Mouse (Mus musculus) ES-CJ7 (cell line): Measurements from ENCODE around the gene Traf1.

ENCODE experiments used
- DNase-seq: peaks from one replicate; pipeline ENCODE4 v3.0.0; 2011; ENCODE audit warnings: low read depth, low spot score

The Traf1 gene

GRCm38 (mm10) chr2:34961481-34962036 lies at the start of gene Traf1:
Traf1 (minus strand) TSS chr2:34961772.
- DNase-seq = no peak

- DNase-seq = peak; percentile 72
These were observed 37.4 kb upstream of the Traf1 start for GRCm38 (mm10) chr2:34998956-34999355.

DNA sequence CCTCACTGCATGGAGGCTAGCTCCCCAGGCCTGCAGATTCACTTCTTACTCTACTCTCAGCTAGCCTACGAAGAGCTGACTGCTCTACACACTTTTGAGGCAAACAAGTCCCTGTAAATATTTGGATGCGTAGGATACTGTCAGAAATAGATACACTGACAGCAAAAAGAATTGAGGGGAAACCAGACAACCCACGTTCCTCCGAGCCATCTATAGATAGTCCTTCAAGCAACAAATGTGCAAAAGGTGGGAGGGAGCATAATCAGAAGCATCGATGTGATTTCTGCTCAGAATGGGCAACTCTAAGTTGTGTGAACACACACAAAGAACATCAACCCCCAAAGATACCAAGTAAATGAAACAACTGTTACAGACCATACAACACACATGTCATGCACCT lies 34.9 kb upstream of the Traf1 start:
- no peak for DNase-seq

DNA sequence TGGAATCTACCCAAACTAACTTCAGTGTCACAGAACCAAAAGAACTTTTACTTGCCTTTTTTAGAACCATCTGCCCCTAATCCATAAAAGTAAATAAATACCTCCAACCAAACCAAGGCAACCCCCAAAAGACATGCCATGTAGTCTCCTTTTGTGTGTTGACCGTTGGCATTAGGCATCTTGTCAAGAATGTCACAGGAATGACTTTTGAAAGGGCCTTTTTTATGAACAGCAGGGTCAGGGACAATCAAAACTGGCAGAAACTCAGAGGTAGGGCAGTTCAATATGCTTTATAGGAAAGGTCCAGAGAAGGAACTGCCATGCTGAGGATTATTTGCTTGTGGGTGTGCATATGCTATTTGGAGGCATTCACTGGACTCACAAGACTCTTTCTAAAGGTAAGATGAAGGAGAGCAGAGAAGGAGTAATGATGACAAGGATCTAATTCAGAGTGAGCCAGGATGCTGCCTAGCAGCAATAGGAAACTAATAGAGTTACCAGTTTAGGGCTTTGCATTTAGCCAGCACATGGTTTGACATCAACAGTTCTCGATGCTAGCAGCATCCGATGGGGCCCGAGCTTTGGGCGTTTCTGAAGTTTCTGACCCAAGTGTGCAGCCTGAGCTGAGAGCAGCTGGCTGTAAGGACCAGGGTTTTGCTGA lies 32.3 kb upstream of the Traf1 start:
- DNase-seq = no peak

DNA sequence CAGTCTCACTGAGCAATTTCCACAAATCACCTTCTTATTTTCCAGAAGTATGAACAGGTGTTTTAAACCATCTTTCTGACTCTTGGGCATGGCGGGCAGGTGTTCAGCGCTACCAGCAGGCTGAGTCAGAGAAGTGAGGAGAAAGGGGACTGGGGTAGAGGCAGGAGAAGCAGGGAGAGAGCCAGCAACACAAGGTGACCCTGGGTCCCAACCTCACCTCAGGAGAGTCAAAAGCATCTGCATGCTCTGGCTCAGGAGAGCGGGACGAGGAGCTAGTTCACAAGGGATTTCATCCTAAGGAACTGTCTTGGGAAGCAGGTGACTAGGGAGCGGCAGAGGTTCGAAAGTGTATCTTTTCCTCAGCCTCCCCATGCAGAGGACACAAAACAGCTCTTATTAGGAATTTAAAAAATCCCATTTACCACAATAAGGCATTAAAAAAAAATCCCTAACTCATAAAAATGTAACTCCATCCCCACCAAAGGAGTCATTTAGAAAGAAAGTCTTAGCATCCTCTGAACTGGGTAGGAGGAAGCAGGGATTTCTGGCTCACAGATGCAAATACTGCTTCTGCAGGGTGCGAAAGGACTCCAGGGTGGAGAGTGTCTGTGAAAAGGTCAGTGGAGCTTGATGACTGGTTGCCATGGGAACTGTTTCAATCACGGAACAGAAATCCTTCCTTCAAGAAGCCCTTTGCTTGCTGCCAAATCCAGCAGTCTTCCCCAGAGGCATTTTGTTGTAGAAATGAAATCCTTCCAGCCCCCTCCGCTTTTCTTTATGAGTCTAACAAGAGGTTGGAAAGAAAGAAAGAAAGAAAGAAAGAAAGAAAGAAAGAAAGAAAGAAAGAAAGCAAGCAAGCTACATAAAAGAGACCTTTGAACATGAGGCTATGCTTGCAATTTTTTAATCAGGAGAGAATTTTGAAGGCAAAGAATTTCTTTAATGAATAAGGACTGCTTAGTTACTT lies 31.4 kb upstream of the Traf1 start:
- DNase-seq = peak; percentile 79

DNA sequence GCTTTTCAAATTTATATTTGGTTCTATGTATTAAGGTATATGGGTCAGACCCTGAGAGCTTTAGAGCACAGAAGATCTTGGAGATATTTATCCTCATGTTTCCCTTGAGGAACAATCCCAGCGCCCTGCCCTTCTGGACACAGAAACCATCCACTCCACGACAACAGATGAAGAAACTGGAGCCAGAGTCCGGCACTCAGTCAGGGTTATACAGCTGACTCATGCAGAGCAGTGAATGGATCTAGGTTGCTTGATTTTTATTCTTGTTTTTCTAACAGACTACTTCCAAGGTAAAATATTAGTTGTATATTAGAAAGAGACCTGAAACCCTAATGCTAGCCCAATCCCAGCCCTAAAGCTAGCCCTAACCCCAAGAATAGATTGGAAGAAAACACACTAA lies 30.4 kb upstream of the Traf1 start:
- DNase-seq = no peak

- no peak for DNase-seq
These were observed 28.2 kb upstream of the Traf1 start for GRCm38 (mm10) chr2:34989749-34990148.

DNA sequence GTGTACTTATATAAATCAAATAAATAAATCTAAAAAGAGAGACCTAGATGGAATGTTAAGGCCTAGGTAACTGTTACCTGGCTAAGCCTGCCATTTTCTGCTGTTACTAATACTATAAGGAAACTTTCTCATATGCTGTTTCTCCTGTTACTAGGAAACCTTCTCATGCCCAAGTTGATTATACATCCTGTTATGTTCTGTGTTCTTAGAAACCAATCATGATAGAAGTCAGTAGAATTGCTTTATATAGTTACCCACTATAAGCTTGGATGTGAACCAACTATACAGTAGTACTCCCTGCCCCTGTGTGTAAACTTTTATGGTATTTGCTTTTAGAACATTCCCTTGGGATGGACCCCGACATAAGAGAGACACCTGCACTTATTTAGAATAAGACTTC lies 26.0 kb upstream of the Traf1 start:
- no peak for DNase-seq

DNA sequence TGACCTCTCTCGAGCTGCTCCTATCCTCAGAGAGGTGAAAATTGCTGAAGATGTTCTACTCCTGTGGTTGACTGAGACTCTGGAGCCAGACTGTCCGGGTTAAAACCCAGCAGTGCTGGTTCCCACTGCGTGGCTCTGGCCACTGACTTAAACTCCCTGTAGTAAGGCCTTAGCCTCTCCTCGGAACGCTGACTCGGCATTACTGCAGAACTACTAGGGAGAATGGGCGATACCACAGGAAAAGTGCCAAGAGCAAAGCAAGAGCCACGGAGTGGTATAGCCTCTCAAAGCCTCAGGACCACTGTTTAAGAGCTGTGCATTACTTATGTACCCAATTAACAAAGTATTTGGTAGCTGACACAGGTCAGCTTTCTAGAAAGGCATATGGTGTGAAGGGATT lies 23.3 kb upstream of the Traf1 start:
- no peak for DNase-seq

GRCm38 (mm10) chr2:34982906-34983698 lies 21.5 kb upstream of the Traf1 start:
- no peak for DNase-seq

DNA sequence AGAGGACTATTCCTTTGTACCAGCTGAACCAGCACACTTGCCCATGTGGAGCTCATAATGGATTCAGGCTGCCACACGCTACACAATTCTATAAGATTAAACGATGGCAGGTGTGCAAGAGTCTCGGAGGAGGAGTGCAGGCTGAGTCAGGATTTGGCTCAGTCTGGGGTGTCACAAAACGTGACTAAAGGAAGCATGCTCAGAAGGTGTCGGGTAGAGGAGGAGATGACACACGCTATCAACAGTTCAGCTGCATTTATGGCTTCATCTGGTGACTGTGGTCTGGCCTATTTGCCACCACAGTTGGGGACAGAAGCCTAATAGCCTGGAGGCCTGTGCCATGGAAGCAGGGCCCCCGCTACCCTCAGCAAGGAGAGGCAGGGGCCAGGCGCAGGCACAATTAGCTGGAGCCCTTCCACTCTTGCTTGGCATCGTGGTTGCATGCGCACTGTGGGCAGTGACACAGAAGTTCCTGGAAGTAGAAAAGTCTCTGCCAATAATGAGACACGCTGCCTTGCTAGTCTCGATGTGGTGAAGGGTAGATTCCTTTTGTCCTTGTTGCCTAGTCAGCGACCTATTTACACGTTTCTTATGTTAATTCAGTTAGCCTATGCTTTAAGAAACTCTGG lies 20.6 kb upstream of the Traf1 start:
- DNase-seq = peak; percentile 24

DNA sequence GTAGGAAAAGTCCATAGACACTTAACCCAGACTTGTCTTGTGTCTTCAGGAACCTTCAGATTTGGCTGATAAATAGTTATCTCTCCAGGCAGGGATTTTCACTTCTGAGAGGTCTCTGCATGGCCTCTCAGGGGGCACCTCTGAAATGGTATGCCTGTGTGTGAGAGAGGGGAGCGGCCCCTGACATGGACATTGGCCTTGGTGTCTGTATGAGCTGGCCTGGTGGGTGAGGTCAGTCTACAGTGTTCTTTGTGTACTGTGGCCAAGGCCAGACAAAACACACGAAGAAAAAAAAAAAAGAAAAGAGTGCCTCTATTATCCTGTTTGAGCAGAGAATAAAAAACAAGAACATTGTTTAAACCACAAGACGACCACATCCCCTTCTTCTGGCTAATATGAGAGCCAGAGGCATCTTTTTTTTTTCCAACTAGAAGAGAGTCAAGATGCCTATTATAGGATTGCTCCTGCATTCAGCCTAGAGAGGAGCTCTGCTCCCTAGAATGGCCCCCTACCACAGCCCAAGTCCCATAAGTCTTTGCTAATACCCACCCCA lies 18.0 kb upstream of the Traf1 start:
- no peak for DNase-seq

- no peak for DNase-seq
These were observed 16.7 kb upstream of the Traf1 start for GRCm38 (mm10) chr2:34978226-34978625.

DNA sequence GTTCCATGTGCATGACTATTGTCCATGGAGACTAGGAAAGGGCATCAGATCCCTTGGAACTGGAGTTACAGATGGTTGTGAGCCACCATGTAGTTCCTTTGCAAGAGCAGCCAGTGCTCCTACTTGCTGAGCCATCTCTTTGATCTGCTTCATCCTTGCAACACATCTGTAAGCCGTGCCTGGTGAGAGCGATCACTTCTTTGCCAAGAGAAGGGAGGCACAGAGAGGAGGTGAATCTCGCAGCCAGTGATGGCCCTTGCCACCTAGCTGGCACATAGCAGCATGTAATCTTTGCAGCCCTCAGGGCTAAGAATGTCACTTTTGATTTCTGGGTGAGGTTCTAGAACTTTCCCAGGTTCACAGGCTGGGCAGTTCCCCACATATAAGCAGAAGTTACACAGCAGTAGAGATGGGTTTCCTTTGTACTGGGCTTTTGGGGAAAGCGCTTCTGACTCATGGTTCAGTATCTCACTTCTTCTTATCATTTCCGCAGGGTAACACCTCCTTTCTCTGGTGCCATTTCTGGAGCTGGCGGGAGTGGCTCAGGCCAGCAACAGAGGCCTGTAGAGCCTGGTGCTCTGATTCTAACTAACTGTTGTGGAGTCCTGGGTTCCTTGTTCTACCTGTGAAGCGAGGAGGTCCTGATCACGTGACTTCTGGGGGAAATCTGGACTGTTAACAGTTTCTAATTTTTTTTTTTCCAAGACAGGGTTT lies 15.5 kb upstream of the Traf1 start:
- no peak for DNase-seq

DNA sequence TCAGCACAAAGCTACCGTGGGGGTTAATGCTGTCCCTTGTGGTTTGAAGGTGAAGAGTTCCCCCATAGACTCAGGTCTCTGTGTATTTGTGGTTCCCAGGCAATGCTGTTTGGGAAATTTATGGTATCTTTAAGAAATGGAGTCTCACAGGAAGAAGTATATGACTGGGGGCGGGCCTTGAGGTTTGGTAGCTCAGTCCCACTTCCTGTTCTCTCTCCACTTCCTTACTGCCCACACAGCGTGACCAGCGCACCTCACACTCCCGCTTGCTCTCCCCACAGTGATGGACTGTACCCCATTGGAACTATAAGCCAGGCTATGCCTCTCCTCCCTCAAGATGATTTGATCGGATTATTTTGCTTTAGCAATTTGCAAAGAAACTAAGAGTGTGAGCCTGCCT lies 14.9 kb upstream of the Traf1 start:
- DNase-seq = no peak

GRCm38 (mm10) chr2:34973087-34973486 lies 11.5 kb upstream of the Traf1 start:
- no peak for DNase-seq

DNA sequence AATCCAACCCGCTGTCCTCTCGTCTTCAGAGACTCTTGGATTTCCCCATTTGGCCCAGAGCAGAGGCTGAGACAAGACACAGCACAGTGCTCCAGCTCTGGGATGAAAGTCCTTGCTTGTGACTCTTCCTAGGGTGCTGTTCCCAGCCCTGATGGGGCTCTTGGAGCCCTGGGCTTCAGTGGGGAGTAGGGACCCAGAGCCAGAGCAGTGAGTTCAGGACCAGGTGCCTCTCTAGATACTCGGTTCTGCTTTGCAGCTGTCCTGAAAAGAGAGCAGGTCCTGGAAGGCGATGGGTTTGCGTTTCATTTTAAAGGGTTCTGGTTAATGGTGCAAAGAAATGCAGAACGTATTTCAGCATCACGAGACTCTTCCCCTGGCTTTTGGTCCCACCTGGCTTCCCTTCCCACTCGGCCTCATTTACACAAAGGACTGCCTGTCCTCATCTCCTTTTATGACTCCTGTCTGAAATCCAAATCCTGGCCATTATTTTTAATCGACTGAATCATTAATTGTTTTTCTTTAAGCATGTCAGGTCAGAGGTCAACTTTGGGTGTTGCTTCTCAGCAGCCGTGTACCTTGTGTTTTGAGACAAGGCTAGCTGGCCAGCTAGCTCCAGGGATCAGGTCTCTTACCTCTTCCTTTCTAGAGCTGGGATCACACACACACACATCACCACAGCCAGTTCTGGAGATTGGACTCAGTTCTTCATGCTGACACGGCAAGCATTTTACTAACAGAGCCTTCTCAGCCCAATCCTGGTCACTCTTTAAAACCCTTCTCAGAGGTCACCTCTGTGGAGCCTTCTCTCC lies 9.7 kb upstream of the Traf1 start:
- no peak for DNase-seq

DNA sequence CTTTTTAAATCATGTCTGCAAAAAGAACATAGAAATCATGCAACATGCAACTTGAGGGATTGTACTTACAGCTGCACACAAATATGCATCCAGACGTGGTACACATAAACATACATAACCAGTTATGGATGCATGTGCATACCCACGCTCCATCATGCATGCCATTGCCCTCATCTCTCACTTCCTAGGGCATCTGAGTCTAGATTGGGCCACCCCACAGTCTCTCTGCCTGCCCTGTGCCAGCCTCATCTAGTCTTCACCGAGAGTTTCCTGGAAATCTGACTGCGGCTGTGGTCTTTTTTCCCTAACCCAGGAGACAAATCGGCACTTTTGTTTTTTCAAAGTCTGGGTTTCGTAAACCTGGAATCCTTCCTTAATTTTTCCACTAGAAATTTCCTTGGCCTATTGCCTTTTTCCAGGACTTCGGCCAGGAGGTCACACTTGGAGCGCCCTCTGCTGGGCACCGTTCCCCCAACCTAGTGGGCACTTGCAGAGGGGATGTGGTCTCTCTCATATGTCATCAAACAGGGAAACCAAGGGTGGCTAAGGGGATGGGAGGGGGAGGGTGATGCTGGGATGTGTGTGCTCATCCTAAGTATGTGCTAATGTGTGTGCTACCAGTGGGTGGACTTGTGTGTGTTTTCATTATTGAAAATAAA lies 8.6 kb upstream of the Traf1 start:
- peak; percentile 69 for DNase-seq

DNA sequence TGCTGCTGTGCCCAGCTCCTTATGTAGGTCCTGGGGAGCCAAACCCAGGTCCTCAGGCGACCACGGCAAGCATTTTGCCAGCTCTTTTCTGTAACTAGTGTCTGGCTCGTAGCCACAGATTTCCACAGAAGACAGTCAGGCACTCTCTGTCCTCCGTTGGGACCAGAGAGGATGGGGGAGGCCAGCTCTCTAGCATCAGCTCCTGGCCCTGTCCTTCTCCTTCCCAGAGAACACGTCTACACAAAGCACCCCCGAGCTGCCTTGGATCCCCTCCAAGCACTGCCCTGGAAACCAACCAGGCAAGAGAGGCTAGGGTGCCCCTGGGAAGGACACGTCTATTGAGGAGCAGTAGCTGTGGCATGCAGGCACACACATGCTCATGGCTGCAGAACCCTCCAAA lies 7.6 kb upstream of the Traf1 start:
- DNase-seq = no peak
